Mouse (Mus musculus): ENCODE results near the gene Abi1. TPM values are rescaled to one million over a fixed set of nuclear protein-coding genes. Genes with fewer than 3 reads are reported as not detected.

The Abi1 gene
- polyA plus RNA-seq (2014; fragmentation: Illumina TruSeq; extraction: RNeasy Lipid Tissue Mini Kit (QIAGEN cat#74804)): 219 TPM

DNA sequence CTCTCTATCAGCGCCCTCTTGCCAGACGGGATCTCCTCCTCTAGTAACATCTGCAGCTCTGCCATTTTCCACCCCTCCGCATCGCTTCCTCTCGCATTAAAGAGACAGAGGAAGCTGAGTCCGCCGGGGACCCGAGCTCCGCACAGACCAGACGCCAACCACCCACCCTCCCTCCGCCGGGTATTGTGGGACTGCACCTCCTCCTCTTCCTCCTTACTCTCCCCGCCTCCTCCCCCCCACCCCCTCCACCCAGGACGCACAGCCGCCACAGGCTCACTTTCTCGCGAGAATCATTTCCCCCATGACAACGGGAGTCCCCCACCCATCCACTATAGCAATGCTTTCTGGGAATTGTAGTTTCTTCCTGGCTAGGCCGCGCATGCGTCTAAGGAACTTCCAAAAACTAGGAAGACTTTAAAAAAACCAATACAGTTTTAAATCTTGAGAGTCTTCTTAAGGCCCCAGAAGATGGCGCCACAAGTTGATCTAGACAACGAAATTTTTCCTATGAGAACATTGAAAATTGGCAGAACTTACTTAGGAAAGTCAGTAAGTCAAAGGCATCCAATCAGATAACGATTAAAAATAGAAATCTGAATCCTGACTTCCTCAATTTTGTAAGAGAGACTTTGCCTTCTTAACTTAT, at the start of gene Abi1:
Gene Abi1 (minus strand): TSS at position 241 of the 646 bp plus-strand sequence.

DNA sequence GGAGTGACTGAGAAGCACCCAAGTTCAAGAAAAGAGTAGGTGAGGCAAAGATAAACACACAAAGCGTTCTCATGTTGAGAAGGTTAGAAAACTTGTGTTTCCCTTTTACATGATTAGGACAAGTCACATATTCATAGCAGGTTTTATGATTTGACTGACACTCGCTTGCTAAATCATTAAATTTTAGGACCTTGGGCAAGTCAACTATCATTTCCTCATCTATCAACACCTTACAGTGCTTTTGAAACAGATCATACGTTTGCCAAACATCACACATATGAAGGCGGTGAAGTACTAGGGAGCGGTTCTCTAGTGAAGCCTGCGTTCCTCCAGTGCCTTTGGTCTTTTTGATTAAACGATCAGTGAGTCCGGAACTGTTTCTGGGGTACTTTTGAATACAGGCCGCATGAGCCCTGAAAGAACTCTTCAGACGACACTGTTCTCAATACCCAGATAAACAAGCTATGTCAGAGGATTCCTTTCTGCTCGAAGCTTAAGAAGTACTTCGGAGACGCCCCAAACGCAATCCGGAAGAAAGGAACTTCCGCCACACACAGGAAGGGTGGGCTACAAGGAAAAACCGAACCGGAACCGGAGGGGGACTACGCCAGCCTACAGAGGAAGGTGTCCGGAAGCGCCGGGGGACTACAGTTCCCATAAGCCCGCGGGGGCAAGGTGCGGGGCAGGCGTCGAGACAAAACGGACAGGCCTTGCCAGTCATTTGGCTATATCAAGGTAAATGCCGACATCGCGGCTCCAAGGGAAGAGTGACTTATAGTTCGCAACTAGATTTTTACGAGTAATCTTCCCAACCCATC, 27.7 kb upstream of the Abi1 start, which contains the start of gene Acbd5:
Gene Acbd5 (plus strand): TSS at position 616 of the 818 bp plus-strand sequence.

DNA sequence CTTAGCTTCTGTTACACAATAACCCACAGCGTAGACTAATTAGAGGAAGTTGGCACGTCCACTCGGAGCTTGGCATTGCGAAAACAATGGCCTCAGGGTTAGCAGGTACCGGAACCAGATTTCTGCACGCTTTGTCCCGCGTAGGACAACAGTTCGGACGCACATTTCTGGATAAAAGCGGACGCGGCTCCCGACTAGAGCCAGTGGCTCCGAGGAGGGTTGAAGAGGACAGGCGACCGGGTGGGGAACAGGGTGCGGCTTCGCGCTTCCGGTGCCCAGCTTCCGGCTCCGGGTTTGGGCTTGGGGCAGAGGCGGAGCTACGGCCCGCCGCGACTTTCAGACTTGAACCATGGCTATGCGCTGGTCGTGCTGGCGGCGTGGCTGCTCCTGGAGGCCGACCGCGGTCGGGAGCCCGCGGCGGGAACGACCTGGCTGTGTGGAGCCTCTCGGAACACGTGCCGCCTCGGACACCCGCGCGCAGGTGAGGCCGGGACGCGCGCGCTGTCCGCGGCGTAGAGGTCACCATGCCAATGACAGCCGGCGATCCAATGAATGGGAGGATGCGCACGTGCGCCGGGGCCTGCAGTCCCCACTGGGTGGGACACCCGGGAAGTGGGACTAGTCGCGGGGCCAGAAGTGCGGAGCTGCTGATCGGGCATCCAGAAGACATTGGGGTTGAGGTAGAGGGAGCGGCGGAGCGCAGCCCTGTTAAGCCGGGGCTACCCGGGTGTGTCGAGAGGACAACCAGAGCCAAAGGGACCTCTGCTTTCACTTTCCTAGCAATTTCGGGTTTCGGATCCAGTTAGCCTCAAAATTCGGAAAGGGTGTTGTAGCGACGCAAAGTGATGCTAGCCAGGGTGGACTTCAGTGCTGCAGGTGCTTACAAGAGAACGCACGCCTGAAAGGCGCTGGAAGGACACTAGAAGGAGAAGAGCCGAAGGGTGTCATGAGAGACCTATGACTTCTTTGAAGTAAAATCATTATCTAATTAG, 144.5 kb downstream of the Abi1 start, which contains the start of gene Pdss1:
Gene Pdss1 (plus strand): TSS at position 241 of the 992 bp plus-strand sequence.

Other genes starting within 250 kb of the Abi1 start
- 12.9 TPM for gene Pdss1, start 144.7 kb downstream of the Abi1 start, polyA plus RNA-seq (2014; fragmentation: Illumina TruSeq; extraction: RNeasy Lipid Tissue Mini Kit (QIAGEN cat#74804))
- 186 TPM for gene Acbd5, start 27.9 kb upstream of the Abi1 start, polyA plus RNA-seq (2014; fragmentation: Illumina TruSeq; extraction: RNeasy Lipid Tissue Mini Kit (QIAGEN cat#74804))
- gene Mastl, start 115.8 kb upstream of the Abi1 start, polyA plus RNA-seq (2014; fragmentation: Illumina TruSeq; extraction: RNeasy Lipid Tissue Mini Kit (QIAGEN cat#74804)): 30.5 TPM
- gene Yme1l1, start 116.1 kb upstream of the Abi1 start, polyA plus RNA-seq (2014; fragmentation: Illumina TruSeq; extraction: RNeasy Lipid Tissue Mini Kit (QIAGEN cat#74804)): 296 TPM
- gene 4931423N10Rik, start 167.2 kb upstream of the Abi1 start, polyA plus RNA-seq (2014; fragmentation: Illumina TruSeq; extraction: RNeasy Lipid Tissue Mini Kit (QIAGEN cat#74804)): not detected